Mouse (Mus musculus): ENCODE measurements around the gene Taar7b.

DNA sequence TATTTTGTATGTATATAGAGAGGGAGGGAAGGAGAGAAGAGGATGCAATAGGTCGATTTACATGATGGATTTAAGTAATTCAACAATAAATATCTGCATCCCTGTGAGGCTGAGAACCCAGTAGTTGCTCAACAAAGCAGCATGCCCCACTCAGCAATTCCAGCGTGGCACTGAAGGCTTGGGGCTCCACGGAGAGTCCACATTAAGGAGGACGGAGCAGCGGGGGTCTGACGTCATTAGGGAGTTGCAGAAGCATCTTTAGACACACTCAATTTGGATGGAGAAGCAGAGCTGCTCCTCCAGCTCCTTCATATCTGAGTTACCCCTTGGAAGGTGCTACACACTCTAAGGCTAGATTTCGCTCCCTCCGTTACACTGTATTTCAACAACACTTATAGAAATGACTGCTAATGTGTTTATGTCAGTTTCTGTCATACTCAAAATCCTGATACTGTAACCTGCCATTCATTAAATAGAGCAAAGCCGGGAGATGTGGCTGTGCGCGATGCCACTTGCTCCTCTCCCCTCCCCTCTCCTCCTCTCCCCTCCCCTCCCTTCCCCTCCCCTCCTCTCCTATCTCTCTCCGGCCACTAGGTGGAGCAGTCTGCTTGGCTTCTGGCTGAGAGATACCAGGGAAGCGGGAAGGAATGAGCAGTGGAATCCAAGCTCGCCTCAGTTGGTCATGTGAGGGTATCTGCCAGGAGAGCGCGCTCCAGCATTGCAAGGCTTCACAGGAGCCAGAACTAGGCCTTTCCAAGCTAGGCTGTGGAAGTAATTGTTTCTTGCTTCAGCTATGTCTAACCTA is 20.6 kb upstream of the Taar7b start:
- peak; percentile 81 for TF ChIP-seq CTCF (IDR thresholded peaks at IDR 0.05; ENCODE audit: low read depth, low read length)
- TF ChIP-seq POLR2A (IDR thresholded peaks at IDR 0.05; ENCODE audit: borderline replicate concordance, low read depth, low read length): no peak

Data from bone marrow macrophage, adult 2 months (primary cell).